Mouse (Mus musculus): ENCODE measurements around the gene Capzb. TPM values are rescaled to one million over a fixed set of nuclear protein-coding genes. Genes with fewer than 3 reads are reported as not detected.
A peak's percentile ranks its signal among the peaks of the same experiment; 100 is the strongest.

Gene Capzb
- polyA plus RNA-seq, 1 experiment, result 167 TPM

- Histone ChIP-seq H3K27ac (ENCODE audit: control insufficient read depth, insufficient read depth, low read length) (0 out of 2 replicates have a peak overlapping the region, but pooled peaks have one; percentile 17), H3K36me3 (ENCODE audit: control insufficient read depth, insufficient read depth, low read length) (no peaks in the 10 kb centered on the region), H3K4me1 (replicated peaks; ENCODE audit: control insufficient read depth, insufficient read depth, low read length) (peaks cover 7% of the 10 kb centered on the region; the same call in 1 of the 2 replicates), H3K27me3 (ENCODE audit: control insufficient read depth, insufficient read depth, low read length) (no peaks in the 10 kb centered on the region), H3K4me3 (ENCODE audit: control insufficient read depth, insufficient read depth, low read length) (no peak overlapping the region)
- TF ChIP-seq CTCF (IDR thresholded peaks at IDR 0.05; ENCODE audit: borderline replicate concordance, control insufficient read depth, extremely low read depth, insufficient read depth, low read length, poor library complexity) (no peak), POLR2A (IDR thresholded peaks at IDR 0.05; ENCODE audit: control insufficient read depth, extremely low read depth, insufficient read depth, low read length, poor library complexity) (no peak)
- no peak for DNase-seq
- 88% methylated on average over 5 of the region's 5 CpGs for WGBS
Measured at GRCm38 (mm10) chr4:139250043-139250442, 57.3 kb downstream of the Capzb start.

DNA sequence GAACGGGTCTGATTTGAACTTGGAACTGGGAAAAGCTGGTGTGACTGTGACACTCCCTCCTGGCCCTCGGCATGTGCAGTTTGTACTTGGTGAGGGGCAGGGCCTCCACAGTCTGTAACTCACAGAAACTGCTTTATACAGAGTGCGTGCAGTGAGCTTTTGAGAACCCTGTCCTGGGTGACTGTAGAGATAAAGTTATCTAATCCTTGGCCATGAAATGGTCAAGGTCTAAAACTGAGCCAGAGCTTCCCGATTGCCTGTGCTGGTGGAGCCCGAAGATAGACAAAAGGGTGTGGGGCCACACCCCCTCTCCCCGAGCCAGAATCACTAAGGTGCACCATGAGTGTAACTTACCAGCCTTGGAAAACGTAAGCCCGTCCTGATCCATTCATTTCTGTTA is 58.2 kb downstream of the Capzb start:
- no peak overlapping the region for H3K27ac ChIP-seq (ENCODE audit: control insufficient read depth, insufficient read depth, low read length)
- no peak for TF ChIP-seq CTCF (IDR thresholded peaks at IDR 0.05; ENCODE audit: borderline replicate concordance, control insufficient read depth, extremely low read depth, insufficient read depth, low read length, poor library complexity)
- no peak for TF ChIP-seq POLR2A (IDR thresholded peaks at IDR 0.05; ENCODE audit: control insufficient read depth, extremely low read depth, insufficient read depth, low read length, poor library complexity)
- no peaks in the 10 kb centered on the region for H3K27me3 ChIP-seq (ENCODE audit: control insufficient read depth, insufficient read depth, low read length)
- H3K4me1 ChIP-seq (replicated peaks; ENCODE audit: control insufficient read depth, insufficient read depth, low read length), result peaks cover 7% of the 10 kb centered on the region; the same call in 1 of the 2 replicates
- WGBS, result 95% methylated on average over 8 of the region's 8 CpGs
- DNase-seq, result no peak
- no peaks in the 10 kb centered on the region for H3K36me3 ChIP-seq (ENCODE audit: control insufficient read depth, insufficient read depth, low read length)
- no peak overlapping the region for H3K4me3 ChIP-seq (ENCODE audit: control insufficient read depth, insufficient read depth, low read length)

GRCm38 (mm10) chr4:139252051-139252760 is 59.5 kb downstream of the Capzb start:
- no peak overlapping the region for H3K4me3 ChIP-seq (ENCODE audit: control insufficient read depth, insufficient read depth, low read length)
- peaks cover 5% of the 10 kb centered on the region for H3K36me3 ChIP-seq (ENCODE audit: control insufficient read depth, insufficient read depth, low read length)
- peak overlapping the region; percentile 46; the same call in 1 of the 2 replicates for H3K27ac ChIP-seq (ENCODE audit: control insufficient read depth, insufficient read depth, low read length)
- H3K27me3 ChIP-seq (ENCODE audit: control insufficient read depth, insufficient read depth, low read length), result no peaks in the 10 kb centered on the region
- peak; percentile 70 for DNase-seq
- peaks cover 7% of the 10 kb centered on the region; the same call in 1 of the 2 replicates for H3K4me1 ChIP-seq (replicated peaks; ENCODE audit: control insufficient read depth, insufficient read depth, low read length)
- TF ChIP-seq CTCF (IDR thresholded peaks at IDR 0.05; ENCODE audit: borderline replicate concordance, control insufficient read depth, extremely low read depth, insufficient read depth, low read length, poor library complexity), result peak; percentile 85
- TF ChIP-seq POLR2A (IDR thresholded peaks at IDR 0.05; ENCODE audit: control insufficient read depth, extremely low read depth, insufficient read depth, low read length, poor library complexity), result no peak
- WGBS, result 68% methylated on average over 22 of the region's 22 CpGs

- peaks cover 7% of the 10 kb centered on the region; the same call in 1 of the 2 replicates for H3K4me1 ChIP-seq (replicated peaks; ENCODE audit: control insufficient read depth, insufficient read depth, low read length)
Measured at GRCm38 (mm10) chr4:139253206-139253605, 60.5 kb downstream of the Capzb start.

DNA sequence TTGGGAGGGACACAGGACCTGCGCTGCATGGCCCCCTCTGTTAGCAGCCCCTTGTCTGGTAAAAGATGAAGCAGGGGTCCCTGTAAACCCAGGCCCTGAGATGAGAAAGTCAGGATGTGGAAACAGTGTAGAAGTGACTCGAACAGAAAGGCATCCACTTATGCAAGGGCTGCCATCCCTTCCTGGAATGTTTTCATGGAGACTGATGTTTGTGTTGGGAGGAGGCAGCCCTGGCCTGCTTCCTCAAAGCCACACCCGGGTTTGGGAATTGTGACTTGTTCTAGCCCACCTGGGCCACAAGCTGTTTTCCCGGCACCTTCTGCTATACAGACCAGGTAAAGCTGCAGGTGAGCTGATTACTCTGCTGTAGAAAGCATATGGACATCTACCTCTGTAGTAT is 63.4 kb downstream of the Capzb start:
- Histone ChIP-seq H3K4me3 (ENCODE audit: control insufficient read depth, insufficient read depth, low read length) (no peak overlapping the region), H3K27ac (ENCODE audit: control insufficient read depth, insufficient read depth, low read length) (no peak overlapping the region), H3K27me3 (ENCODE audit: control insufficient read depth, insufficient read depth, low read length) (no peaks in the 10 kb centered on the region), H3K4me1 (replicated peaks; ENCODE audit: control insufficient read depth, insufficient read depth, low read length) (peaks cover 4% of the 10 kb centered on the region; the same call in 1 of the 2 replicates), H3K36me3 (ENCODE audit: control insufficient read depth, insufficient read depth, low read length) (peaks cover 19% of the 10 kb centered on the region)
- no peak for DNase-seq
- WGBS, result 97% methylated on average over 4 of the region's 4 CpGs
- TF ChIP-seq CTCF (IDR thresholded peaks at IDR 0.05; ENCODE audit: borderline replicate concordance, control insufficient read depth, extremely low read depth, insufficient read depth, low read length, poor library complexity) (no peak), POLR2A (IDR thresholded peaks at IDR 0.05; ENCODE audit: control insufficient read depth, extremely low read depth, insufficient read depth, low read length, poor library complexity) (no peak)

More at GRCm38 (mm10) chr4:139253206-139253605, 60.5 kb downstream of the Capzb start:
- peaks cover 15% of the 10 kb centered on the region for H3K36me3 ChIP-seq (ENCODE audit: control insufficient read depth, insufficient read depth, low read length)
- TF ChIP-seq POLR2A (IDR thresholded peaks at IDR 0.05; ENCODE audit: control insufficient read depth, extremely low read depth, insufficient read depth, low read length, poor library complexity) (no peak), CTCF (IDR thresholded peaks at IDR 0.05; ENCODE audit: borderline replicate concordance, control insufficient read depth, extremely low read depth, insufficient read depth, low read length, poor library complexity) (no peak)
- no peaks in the 10 kb centered on the region for H3K27me3 ChIP-seq (ENCODE audit: control insufficient read depth, insufficient read depth, low read length)
- 93% methylated on average over 9 of the region's 9 CpGs for WGBS
- no peak overlapping the region for H3K4me3 ChIP-seq (ENCODE audit: control insufficient read depth, insufficient read depth, low read length)
- H3K27ac ChIP-seq (ENCODE audit: control insufficient read depth, insufficient read depth, low read length), result no peak overlapping the region
- no peak for DNase-seq

GRCm38 (mm10) chr4:139256708-139257107 is 64.0 kb downstream of the Capzb start:
- Histone ChIP-seq H3K27ac (ENCODE audit: control insufficient read depth, insufficient read depth, low read length) (no peak overlapping the region), H3K27me3 (ENCODE audit: control insufficient read depth, insufficient read depth, low read length) (no peaks in the 10 kb centered on the region), H3K4me1 (replicated peaks; ENCODE audit: control insufficient read depth, insufficient read depth, low read length) (peaks cover 2% of the 10 kb centered on the region; the same call in 1 of the 2 replicates), H3K4me3 (ENCODE audit: control insufficient read depth, insufficient read depth, low read length) (no peak overlapping the region), H3K36me3 (ENCODE audit: control insufficient read depth, insufficient read depth, low read length) (peaks cover 19% of the 10 kb centered on the region)
- 95% methylated on average over 8 of the region's 8 CpGs for WGBS
- DNase-seq, result no peak
- TF ChIP-seq CTCF (IDR thresholded peaks at IDR 0.05; ENCODE audit: borderline replicate concordance, control insufficient read depth, extremely low read depth, insufficient read depth, low read length, poor library complexity), result no peak
- no peak for TF ChIP-seq POLR2A (IDR thresholded peaks at IDR 0.05; ENCODE audit: control insufficient read depth, extremely low read depth, insufficient read depth, low read length, poor library complexity)
